8 mouse cellular contexts compared by ENCODE assay signal in the genomic region with DNA sequence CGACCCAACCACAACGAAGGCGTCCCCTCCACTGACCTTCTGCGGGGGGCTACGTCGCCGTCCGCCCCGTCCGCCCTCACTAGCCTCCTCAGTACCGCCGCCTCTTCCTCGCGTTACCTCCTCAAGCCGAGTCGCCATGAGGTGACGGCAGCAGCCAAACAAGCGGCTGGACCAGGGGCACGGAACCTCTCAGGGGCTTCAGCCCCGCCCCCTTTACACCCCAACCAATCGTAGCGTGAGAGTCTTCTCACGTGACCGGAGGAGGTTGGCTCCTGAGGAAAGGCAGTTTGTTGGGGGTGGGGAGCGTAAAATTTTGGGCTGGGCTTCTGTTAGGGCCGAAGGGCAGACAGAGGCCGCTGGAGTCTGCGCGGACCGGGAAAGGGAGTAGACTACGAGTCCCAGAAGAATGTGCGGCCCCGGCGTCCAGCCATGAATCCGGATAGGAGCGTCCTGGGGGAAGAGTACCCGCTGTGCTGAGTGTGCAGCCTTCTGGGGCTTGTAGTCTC. TPM values are rescaled to one million over a fixed set of nuclear protein-coding genes. Genes with fewer than 3 reads are reported as not detected.
A peak's percentile ranks its signal among the peaks of the same experiment; 100 is the strongest.
DNase-seq lines count a peak whose midpoint lies in the region; ATAC-seq and TF ChIP-seq lines count a peak whose summit lies in the region.

A gene (minus strand): TSS at position 252 of the 506 bp plus-strand sequence.

- no peaks in the 10 kb centered on the region; the same call in 1 of the 2 replicates for H3K4me1 ChIP-seq in heart, embryonic 11.5 days (ENCODE audit: control insufficient read depth, insufficient read depth, low read length)
- no peaks in the 10 kb centered on the region for H3K4me1 ChIP-seq in kidney, embryonic 16.5 days (ENCODE audit: insufficient read depth, low read length)
- H3K4me1 ChIP-seq in liver, adult 2 months (ENCODE audit: control insufficient read depth, insufficient read depth, low read length): peaks cover 2% of the 10 kb centered on the region; the same call in 1 of the 2 replicates

- peak; percentile 98 for ATAC-seq in erythroblast, adult 5-6 weeks (replicated peaks; ENCODE audit: low FRiP score, poor library complexity, severe bottlenecking)
- ATAC-seq in heart, embryonic 11.5 days (replicated peaks; ENCODE audit: insufficient number of reproducible peaks, low FRiP score, low TSS enrichment): peak; percentile 98
- ATAC-seq in kidney, embryonic 16.5 days (ENCODE audit: low FRiP score, low TSS enrichment): peak; percentile 100

- TF ChIP-seq CTCF in liver, adult 2 months (IDR thresholded peaks at IDR 0.05; ENCODE audit: low read depth, low read length): no peak

- no peak within 1 kb of the TSS for H3K27ac ChIP-seq in heart, embryonic 11.5 days (ENCODE audit: low read depth, low read length)
- H3K27ac ChIP-seq in kidney, embryonic 16.5 days (ENCODE audit: low read length): no peak within 1 kb of the TSS
- peak within 1 kb of the TSS; percentile 85 for H3K27ac ChIP-seq in liver, adult 2 months (replicated peaks; ENCODE audit: insufficient read depth, low read depth, low read length)

- H3K9me3 ChIP-seq in heart, embryonic 11.5 days (replicated peaks; ENCODE audit: control insufficient read depth, low read length): no peaks in the 10 kb centered on the region
- H3K9me3 ChIP-seq in kidney, embryonic 16.5 days (ENCODE audit: low read length): no peaks in the 10 kb centered on the region

- DNase-seq in B cell, adult 2 months: peak; percentile 89 to 93
- peak; percentile 99 for DNase-seq in brain, adult 2 months (ENCODE audit: low read depth, low spot score)
- DNase-seq in liver, adult 2 months (ENCODE audit: extremely low read depth, low read depth, low spot score): peak; percentile 93
- DNase-seq in splenic B cell, adult 2 months (ENCODE audit: low read depth, low spot score): peak; percentile 97

- H3K4me2 ChIP-seq in heart, embryonic 11.5 days: peak within 1 kb of the TSS; percentile 83
- H3K4me2 ChIP-seq in kidney, embryonic 16.5 days (replicated peaks; ENCODE audit: low read depth, low read length): peak within 1 kb of the TSS; percentile 82
- peak within 1 kb of the TSS; percentile 68 for H3K4me2 ChIP-seq in myocyte (ENCODE audit: low read depth)

- H3K27me3 ChIP-seq in heart, embryonic 11.5 days (ENCODE audit: control insufficient read depth, insufficient read depth, low read length): no peaks in the 10 kb centered on the region
- peaks cover 7% of the 10 kb centered on the region; the same call in 1 of the 2 replicates for H3K27me3 ChIP-seq in kidney, embryonic 16.5 days (ENCODE audit: insufficient read depth, low read length)
- H3K27me3 ChIP-seq in liver, adult 2 months (ENCODE audit: control insufficient read depth, insufficient read depth, low read length): no peaks in the 10 kb centered on the region
- no peaks in the 10 kb centered on the region for H3K27me3 ChIP-seq in myocyte (ENCODE audit: control insufficient read depth, insufficient read depth, insufficient read length)
- H3K27me3 ChIP-seq in splenic B cell, adult 2 months (ENCODE audit: control insufficient read depth, insufficient read depth, low read length, poor library complexity, severe bottlenecking): no peaks in the 10 kb centered on the region

- peak within 1 kb of the TSS; percentile 72 for H3K9ac ChIP-seq in heart, embryonic 11.5 days (ENCODE audit: low read depth, low read length)
- H3K9ac ChIP-seq in kidney, embryonic 16.5 days (replicated peaks; ENCODE audit: low read length): peak within 1 kb of the TSS; percentile 67
- H3K9ac ChIP-seq in liver, adult 2 months (ENCODE audit: low read depth, low read length): peak within 1 kb of the TSS; percentile 93

- 13% methylated on average over 37 of the region's 37 CpGs for WGBS in heart, embryonic 11.5 days (ENCODE audit: insufficient replicate concordance)
- 10% methylated on average over 37 of the region's 37 CpGs for WGBS in kidney, embryonic 16.5 days
- under 1% methylated on average over 37 of the region's 37 CpGs for WGBS in liver, adult 2 months

- peak within 1 kb of the TSS; percentile 51 for H3K4me3 ChIP-seq in heart, embryonic 11.5 days (ENCODE audit: low read depth, low read length)
- H3K4me3 ChIP-seq in kidney, embryonic 16.5 days (ENCODE audit: low read length): peak within 1 kb of the TSS; percentile 60
- peak within 1 kb of the TSS; percentile 97 for H3K4me3 ChIP-seq in liver, adult 2 months (ENCODE audit: insufficient read depth, low read depth, low read length)
- H3K4me3 ChIP-seq in myocyte: peak within 1 kb of the TSS; percentile 54

- peaks cover 5% of the 10 kb centered on the region; the same call in 1 of the 2 replicates for H3K79me2 ChIP-seq in liver, adult 2 months (ENCODE audit: control insufficient read depth, insufficient read depth, low read length)
- peaks cover 19% of the 10 kb centered on the region for H3K79me2 ChIP-seq in myocyte (ENCODE audit: control insufficient read depth, insufficient read depth)

- H3ac ChIP-seq in myocyte (ENCODE audit: control insufficient read depth, insufficient read length): peak within 1 kb of the TSS; percentile 29

- peak; percentile 77 for TF ChIP-seq POLR2A in liver, adult 2 months (IDR thresholded peaks at IDR 0.05; ENCODE audit: extremely low read depth, insufficient read depth, low read length)
- peak; percentile 93 for TF ChIP-seq POLR2A in myocyte (IDR thresholded peaks at IDR 0.05; ENCODE audit: insufficient read length, low read depth)

- no peaks in the 10 kb centered on the region for H3K36me3 ChIP-seq in heart, embryonic 11.5 days (ENCODE audit: control insufficient read depth, insufficient read depth, low read length)
- H3K36me3 ChIP-seq in kidney, embryonic 16.5 days (ENCODE audit: insufficient read depth, low read length): no peaks in the 10 kb centered on the region
- H3K36me3 ChIP-seq in liver, adult 2 months (ENCODE audit: control insufficient read depth, insufficient read depth, low read length): peaks cover 4% of the 10 kb centered on the region; the same call in 1 of the 2 replicates
- no peaks in the 10 kb centered on the region for H3K36me3 ChIP-seq in myocyte (ENCODE audit: control insufficient read depth, insufficient read depth)
- no peaks in the 10 kb centered on the region for H3K36me3 ChIP-seq in splenic B cell, adult 2 months (ENCODE audit: control insufficient read depth, insufficient read depth, low read length, poor library complexity, severe bottlenecking)

TF ChIP-seq in myocyte, 11 proteins besides CTCF, POLR2A, EP300 and RAD21:
- TF ChIP-seq POLR2AphosphoS2 (IDR thresholded peaks at IDR 0.05; ENCODE audit: insufficient read length, low read depth): peak; percentile 88
- TF ChIP-seq USF1 (IDR thresholded peaks at IDR 0.05; ENCODE audit: low read depth): peak; percentile 92
- TF ChIP-seq SRF (IDR thresholded peaks at IDR 0.05; ENCODE audit: control insufficient read depth, insufficient read length, low read depth): no peak
TF ChIP-seq in myocyte: peak in this region for 2.

RNA-seq across cellular contexts. Expression of the gene that starts here (rescaled TPM):
- 7.9 and 9.2 TPM in 2 replicates for total RNA-seq in erythroblast, adult 5-6 weeks (2015; ENCODE audit: low replicate concordance)
- 17.6 and 23.8 TPM in 2 replicates for total RNA-seq in erythroblast, adult 5-6 weeks (2017; ENCODE audit: low replicate concordance)
- polyA plus RNA-seq in heart, embryonic 11.5 days (2014; fragmentation: Nextera tagmentation; extraction: Ambion mirVana): 11.8 and 12.7 TPM in 2 replicates
- 15.2 and 15.3 TPM in 2 replicates for polyA plus RNA-seq in kidney, embryonic 16.5 days (2015; fragmentation: Nextera tagmentation; extraction: Ambion mirVana)
- total RNA-seq in liver, adult 2 months (2014; rRNA removed): 18.0 and 20.0 TPM in 2 replicates
- 3.1 and 3.5 TPM in 2 replicates for polyA plus RNA-seq in liver, adult 2 months (2012; rRNA removed)
- 1.8 TPM for polyA plus RNA-seq in myocyte (2012; fragmentation: generic; extraction: Trizol)
